Mouse (Mus musculus): ENCODE data around the gene Uaca. TPM values are rescaled to one million over a fixed set of nuclear protein-coding genes. Genes with fewer than 3 reads are reported as not detected.

Uaca gene
- polyA plus RNA-seq, 1 experiment from 2014 or later, result 27.4 TPM

DNA sequence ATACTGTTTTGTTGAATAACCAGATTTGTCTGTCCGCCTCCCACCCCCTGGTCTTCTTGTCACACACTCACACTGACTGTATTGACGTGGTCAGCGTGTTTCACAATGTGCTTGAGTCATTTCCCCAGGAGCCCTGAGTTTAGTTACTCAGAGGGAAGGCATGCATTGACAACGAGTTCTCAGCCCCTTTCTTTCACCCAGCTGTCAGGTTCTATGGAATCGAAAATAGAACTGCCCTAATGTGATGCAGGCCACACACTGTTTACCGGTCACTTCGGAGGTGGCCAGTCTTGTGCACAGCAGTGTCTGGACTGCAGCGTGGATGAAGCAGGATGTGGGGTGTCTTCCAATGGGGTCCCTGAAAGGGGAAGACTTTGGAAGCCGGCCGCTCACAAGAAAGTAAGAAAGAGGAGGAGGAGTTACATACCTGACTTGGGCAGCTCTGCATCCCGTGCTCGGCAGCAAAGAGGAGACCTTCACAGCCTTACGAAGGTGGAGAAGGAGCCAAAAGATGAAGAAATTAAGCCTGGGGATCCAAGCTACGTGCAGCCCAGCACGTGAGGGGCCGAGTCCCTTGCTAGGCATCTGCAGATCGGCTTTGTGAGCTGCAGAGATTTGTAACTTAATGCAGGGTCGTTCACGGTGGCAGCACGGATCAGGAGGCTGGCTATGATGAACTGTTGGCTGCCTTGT lies 43.3 kb downstream of the Uaca start:
- H3K27ac ChIP-seq, result peak overlapping the region; percentile 68
- no peaks in the 10 kb centered on the region for H3K27me3 ChIP-seq
- H3K9me3 ChIP-seq, result no peaks in the 10 kb centered on the region
- no peaks in the 10 kb centered on the region for H3K36me3 ChIP-seq
- peaks cover 42% of the 10 kb centered on the region for H3K4me1 ChIP-seq
- peak overlapping the region; percentile 32 for H3K4me3 ChIP-seq
- peak overlapping the region; percentile 62 for H3K4me2 ChIP-seq
- 8% methylated on average over 20 of the region's 20 CpGs for WGBS
- peak overlapping the region; percentile 68 for H3K9ac ChIP-seq
- no peak for ATAC-seq (ENCODE audit: insufficient number of reproducible peaks, insufficient read depth, low FRiP score, low TSS enrichment, low read depth)

DNA sequence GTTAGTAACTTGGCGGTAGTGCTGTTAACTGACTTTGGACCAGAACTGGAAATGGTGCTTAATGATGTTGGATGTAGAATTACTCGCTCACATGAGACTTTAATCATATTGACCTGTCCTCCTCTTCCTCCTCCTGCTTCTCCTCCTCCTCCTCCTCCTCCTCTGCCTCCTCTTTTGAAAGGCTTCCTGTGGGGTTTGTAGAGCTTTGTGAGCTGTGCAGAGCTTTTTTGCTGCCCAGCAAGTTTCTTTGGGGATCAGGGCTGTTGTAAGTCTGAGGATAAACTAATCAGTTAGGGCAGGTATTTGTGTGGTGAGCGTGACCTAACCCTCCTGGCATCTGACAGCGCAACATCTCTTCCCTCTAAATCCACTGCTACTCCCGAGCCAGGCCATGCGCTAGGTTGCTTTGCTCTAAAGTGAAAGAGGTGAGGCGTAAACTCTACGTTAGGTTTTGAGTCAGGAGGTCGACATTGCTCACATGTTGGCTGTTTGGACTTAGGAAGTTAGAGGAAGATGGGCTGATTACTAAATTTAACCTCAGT lies 44.1 kb downstream of the Uaca start:
- Histone ChIP-seq H3K4me1 (peaks cover 43% of the 10 kb centered on the region), H3K9ac (no peak overlapping the region), H3K4me2 (peak overlapping the region; percentile 62), H3K4me3 (peak overlapping the region; percentile 32; the same call in 1 of the 2 replicates), H3K27me3 (no peaks in the 10 kb centered on the region), H3K9me3 (no peaks in the 10 kb centered on the region), H3K27ac (peak overlapping the region; percentile 68), H3K36me3 (no peaks in the 10 kb centered on the region)
- WGBS, result 48% methylated on average over 9 of the region's 9 CpGs
- no peak for ATAC-seq (ENCODE audit: insufficient number of reproducible peaks, insufficient read depth, low FRiP score, low TSS enrichment, low read depth)

DNA sequence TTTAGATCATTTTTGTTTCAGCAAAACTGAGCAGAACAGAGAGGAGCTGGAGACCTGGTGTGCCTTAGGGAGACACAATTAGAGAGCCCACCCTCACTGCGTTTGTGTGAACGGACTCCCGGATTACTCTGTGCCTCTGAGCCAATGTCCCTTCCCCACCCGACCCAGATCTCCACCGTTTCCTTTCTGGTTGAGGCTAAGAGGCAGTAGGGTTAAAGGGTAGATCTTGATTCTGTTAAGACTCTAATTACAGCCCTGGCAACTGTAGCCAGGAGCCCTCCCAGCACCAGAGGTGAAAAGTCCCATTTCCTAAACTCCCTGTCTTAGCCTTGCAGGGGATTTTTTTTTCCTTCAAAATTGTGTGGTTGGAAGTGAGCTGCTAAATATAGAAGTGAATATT lies 47.1 kb downstream of the Uaca start:
- no peaks in the 10 kb centered on the region for H3K36me3 ChIP-seq
- WGBS, result 9% methylated on average over 5 of the region's 5 CpGs
- H3K9me3 ChIP-seq, result no peaks in the 10 kb centered on the region
- peaks cover 49% of the 10 kb centered on the region for H3K4me1 ChIP-seq
- H3K4me2 ChIP-seq, result no peak overlapping the region
- H3K27ac ChIP-seq, result no peak overlapping the region
- no peaks in the 10 kb centered on the region for H3K27me3 ChIP-seq
- no peak overlapping the region for H3K4me3 ChIP-seq
- H3K9ac ChIP-seq, result no peak overlapping the region
- no peak for ATAC-seq (ENCODE audit: insufficient number of reproducible peaks, insufficient read depth, low FRiP score, low TSS enrichment, low read depth)

DNA sequence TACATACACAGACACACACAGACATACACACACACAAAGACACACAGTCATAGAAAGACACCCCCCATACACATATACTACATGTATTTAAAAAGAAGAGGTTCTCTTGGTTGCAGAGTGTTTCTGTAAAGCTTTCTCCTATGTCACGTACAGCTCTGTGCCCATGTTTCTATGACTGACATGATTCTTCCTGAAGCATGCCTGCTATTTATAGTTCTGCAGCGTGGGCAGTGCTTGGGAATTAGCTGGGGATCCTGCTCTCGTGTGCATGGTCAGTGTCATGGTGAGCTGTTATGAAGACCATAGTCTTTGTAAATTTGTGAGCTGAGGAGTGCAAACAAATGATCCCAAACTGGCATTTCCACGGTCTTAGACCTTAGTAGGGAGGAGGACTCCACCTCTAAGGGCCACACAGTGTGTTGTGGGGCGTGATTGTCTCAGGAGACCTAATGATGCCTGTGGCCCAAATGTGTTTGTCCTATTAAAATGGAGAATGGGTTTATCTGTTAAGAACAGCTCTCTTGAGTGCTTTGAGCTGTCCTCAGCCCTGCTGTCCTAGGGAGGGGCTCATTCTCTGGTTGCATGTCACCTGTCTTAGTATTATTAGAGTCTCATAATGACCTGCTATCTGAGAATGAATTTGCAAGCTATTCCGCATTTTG lies 49.2 kb downstream of the Uaca start:
- H3K4me3 ChIP-seq, result no peak overlapping the region
- peaks cover 31% of the 10 kb centered on the region for H3K4me1 ChIP-seq
- ATAC-seq (ENCODE audit: insufficient number of reproducible peaks, insufficient read depth, low FRiP score, low TSS enrichment, low read depth), result no peak
- no peak overlapping the region for H3K9ac ChIP-seq
- H3K4me2 ChIP-seq, result no peak overlapping the region
- WGBS, result 75% methylated on average over 6 of the region's 6 CpGs
- no peaks in the 10 kb centered on the region for H3K27me3 ChIP-seq
- H3K36me3 ChIP-seq, result peaks cover 5% of the 10 kb centered on the region; the same call in 1 of the 2 replicates
- no peaks in the 10 kb centered on the region for H3K9me3 ChIP-seq
- no peak overlapping the region for H3K27ac ChIP-seq

DNA sequence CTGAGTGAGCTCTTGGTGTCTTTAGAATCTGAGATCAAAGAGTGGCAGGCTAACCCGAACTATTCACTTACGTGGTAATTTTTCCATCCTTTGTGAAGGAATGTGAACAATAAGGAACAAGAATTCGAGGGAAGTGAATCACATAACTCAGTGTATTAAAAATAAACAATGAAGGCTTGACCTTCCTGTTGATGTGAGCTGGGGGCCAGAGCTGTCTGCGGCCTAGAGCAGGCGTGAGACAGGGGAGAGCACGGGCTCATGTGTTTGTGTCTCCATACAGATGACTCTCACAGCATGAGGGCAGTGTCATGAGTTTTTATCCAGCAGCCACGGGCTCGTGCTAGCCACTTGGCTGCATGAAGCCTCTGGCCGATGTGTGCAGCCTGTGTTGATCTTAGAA lies 54.4 kb downstream of the Uaca start:
- no peaks in the 10 kb centered on the region for H3K9me3 ChIP-seq
- WGBS, result 45% methylated on average over 9 of the region's 9 CpGs

DNA sequence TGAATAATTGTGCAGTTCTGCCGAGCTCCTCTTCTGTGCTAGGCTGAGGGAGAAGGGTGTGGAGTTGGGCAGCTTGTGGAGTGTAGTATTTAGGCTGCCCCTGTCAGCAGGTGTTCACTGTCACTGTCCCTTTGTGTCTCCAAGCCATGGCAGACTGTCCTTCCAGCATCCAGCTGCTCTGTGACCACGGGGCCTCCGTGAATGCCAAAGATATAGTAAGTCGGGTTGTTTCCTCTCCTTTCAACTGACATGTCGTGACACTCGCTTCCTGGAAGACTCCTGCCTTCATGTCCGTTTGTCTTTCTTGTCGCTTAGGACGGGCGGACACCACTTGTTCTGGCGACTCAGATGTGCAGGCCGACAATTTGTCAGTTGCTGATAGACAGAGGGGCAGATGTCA lies 55.6 kb downstream of the Uaca start:
- Histone ChIP-seq H3K36me3 (peaks cover 18% of the 10 kb centered on the region), H3K27me3 (no peaks in the 10 kb centered on the region), H3K9me3 (no peaks in the 10 kb centered on the region), H3K4me1 (0 out of 2 replicates have a peak, but pooled peaks cover 4% of the 10 kb centered on the region), H3K27ac (no peak overlapping the region), H3K4me3 (no peak overlapping the region), H3K9ac (no peak overlapping the region), H3K4me2 (no peak overlapping the region)
- ATAC-seq (ENCODE audit: insufficient number of reproducible peaks, insufficient read depth, low FRiP score, low TSS enrichment, low read depth), result no peak
- 86% methylated on average over 12 of the region's 12 CpGs for WGBS

More for the DNA sequence above, 54.4 kb downstream of the Uaca start:
- H3K27ac ChIP-seq, result peak overlapping the region; percentile 13; the same call in 1 of the 2 replicates
- H3K9ac ChIP-seq, result no peak overlapping the region
- H3K4me1 ChIP-seq, result peaks cover 12% of the 10 kb centered on the region
- peaks cover 14% of the 10 kb centered on the region for H3K36me3 ChIP-seq
- no peak for ATAC-seq (ENCODE audit: insufficient number of reproducible peaks, insufficient read depth, low FRiP score, low TSS enrichment, low read depth)
- H3K4me3 ChIP-seq, result no peak overlapping the region
- H3K27me3 ChIP-seq, result no peaks in the 10 kb centered on the region
- no peak overlapping the region for H3K4me2 ChIP-seq

DNA sequence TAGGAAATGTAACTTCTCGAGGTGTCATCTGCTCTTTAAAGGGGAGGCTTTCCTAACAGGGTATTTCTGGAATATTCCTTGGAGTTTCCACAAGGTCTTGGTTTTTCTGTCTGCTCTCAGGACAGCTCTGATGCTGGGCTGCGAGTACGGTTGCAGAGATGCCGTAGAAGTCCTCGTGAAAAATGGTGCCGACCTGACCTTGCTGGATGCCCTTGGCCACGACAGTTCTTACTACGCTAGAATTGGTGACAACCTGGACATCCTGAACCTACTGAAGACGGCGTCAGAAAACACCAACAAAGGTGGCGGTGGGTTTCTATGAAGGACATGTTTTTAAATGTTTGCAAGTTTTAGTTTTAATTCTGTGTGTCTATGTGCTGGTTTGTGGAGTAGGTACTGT lies 59.9 kb downstream of the Uaca start:
- Histone ChIP-seq H3K4me1 (peaks cover 11% of the 10 kb centered on the region), H3K4me2 (no peak overlapping the region), H3K9me3 (no peaks in the 10 kb centered on the region), H3K27me3 (no peaks in the 10 kb centered on the region), H3K4me3 (no peak overlapping the region), H3K9ac (no peak overlapping the region), H3K27ac (no peak overlapping the region), H3K36me3 (peaks cover 12% of the 10 kb centered on the region)
- WGBS, result 91% methylated on average over 11 of the region's 11 CpGs
- ATAC-seq (ENCODE audit: insufficient number of reproducible peaks, insufficient read depth, low FRiP score, low TSS enrichment, low read depth), result no peak

DNA sequence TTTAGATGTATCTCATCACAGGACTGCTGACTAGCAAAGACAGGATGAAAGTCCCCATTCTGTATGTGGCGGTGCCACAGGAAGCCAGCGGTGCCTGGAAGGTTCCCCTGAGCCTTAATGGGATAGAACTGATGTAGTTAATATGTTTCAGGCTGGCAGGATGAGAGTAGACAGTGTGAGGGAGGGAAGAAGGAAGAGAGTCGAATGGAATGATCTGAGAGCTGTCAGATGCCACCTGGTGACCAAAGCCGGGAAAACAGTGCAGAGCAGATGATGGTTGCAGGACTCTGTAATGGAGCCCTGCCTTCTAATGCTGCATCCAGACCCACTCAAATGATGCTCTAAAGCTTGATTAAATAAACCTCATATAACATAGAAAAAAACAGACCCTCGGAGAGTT lies 63.5 kb downstream of the Uaca start:
- H3K9me3 ChIP-seq, result no peaks in the 10 kb centered on the region
- H3K9ac ChIP-seq, result no peak overlapping the region
- no peak overlapping the region for H3K27ac ChIP-seq
- H3K4me2 ChIP-seq, result peak overlapping the region; percentile 51
- peaks cover 11% of the 10 kb centered on the region for H3K4me1 ChIP-seq
- ATAC-seq (ENCODE audit: insufficient number of reproducible peaks, insufficient read depth, low FRiP score, low TSS enrichment, low read depth), result peak; percentile 37; the same call in 1 of the 2 replicates
- H3K27me3 ChIP-seq, result no peaks in the 10 kb centered on the region
- H3K36me3 ChIP-seq, result peaks cover 27% of the 10 kb centered on the region
- WGBS, result 16% methylated on average over 5 of the region's 5 CpGs
- no peak overlapping the region for H3K4me3 ChIP-seq

DNA sequence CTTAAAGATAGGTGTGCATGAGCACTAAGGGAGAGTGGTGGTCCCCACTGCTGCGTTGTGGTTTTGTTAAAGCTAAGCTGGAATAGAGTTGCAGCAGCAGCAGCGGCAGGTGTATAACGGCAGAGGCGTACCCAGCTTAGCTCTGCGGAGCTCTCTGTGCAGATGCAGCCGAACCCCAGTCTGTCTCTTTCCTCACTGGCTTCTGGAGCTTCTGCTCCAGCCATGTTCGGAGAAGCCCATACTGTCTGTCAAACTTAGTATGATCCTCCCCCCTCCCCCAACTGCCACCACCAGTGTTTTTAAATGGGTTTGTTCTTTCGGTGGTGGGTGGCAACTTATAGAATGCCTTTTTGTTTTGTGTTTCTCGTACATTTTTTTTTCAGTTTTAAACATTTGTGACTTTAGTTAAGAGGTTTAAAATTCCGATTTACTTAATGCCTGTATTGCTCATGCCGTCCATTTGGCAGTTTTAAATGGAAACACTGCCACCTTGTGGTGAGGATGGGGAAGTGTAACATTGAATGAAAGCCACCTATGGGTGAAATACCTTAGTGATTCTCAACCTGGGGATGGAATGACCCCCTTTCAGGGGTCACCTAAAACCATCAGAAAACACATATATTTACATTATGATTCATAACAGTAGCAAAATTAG lies 64.1 kb downstream of the Uaca start:
- H3K9me3 ChIP-seq, result no peaks in the 10 kb centered on the region
- no peak for ATAC-seq (ENCODE audit: insufficient number of reproducible peaks, insufficient read depth, low FRiP score, low TSS enrichment, low read depth)
- peak overlapping the region; percentile 51 for H3K4me2 ChIP-seq
- H3K4me1 ChIP-seq, result peaks cover 11% of the 10 kb centered on the region
- 0 out of 2 replicates have a peak overlapping the region, but pooled peaks have one; percentile 16 for H3K4me3 ChIP-seq
- no peak overlapping the region for H3K9ac ChIP-seq
- H3K36me3 ChIP-seq, result peaks cover 33% of the 10 kb centered on the region
- no peak overlapping the region for H3K27ac ChIP-seq
- 36% methylated on average over 11 of the region's 11 CpGs for WGBS
- no peaks in the 10 kb centered on the region for H3K27me3 ChIP-seq

DNA sequence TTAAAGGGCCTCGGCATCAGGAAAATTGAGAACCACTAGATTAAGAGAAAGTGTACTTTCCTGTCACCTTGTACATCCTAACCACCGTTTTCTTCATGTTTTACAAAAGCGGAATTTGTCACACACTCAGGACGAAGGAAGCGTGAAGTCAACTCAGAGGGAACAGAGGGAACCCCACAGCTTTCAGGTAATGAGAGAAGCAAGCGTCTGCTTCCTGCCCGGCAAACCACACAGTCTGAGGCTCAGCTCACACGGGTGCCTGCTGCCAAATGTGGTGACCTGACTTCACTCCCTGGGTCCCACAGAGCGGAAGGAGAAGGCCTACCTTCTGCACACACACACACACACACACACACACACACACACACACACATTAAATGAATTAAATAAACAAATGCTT lies 64.7 kb downstream of the Uaca start:
- no peaks in the 10 kb centered on the region for H3K27me3 ChIP-seq
- WGBS, result 67% methylated on average over 9 of the region's 9 CpGs
- H3K4me3 ChIP-seq, result no peak overlapping the region
- H3K4me2 ChIP-seq, result no peak overlapping the region
- H3K4me1 ChIP-seq, result peaks cover 11% of the 10 kb centered on the region
- H3K27ac ChIP-seq, result no peak overlapping the region
- no peaks in the 10 kb centered on the region for H3K9me3 ChIP-seq
- ATAC-seq (ENCODE audit: insufficient number of reproducible peaks, insufficient read depth, low FRiP score, low TSS enrichment, low read depth), result no peak
- peaks cover 33% of the 10 kb centered on the region for H3K36me3 ChIP-seq
- H3K9ac ChIP-seq, result no peak overlapping the region

DNA sequence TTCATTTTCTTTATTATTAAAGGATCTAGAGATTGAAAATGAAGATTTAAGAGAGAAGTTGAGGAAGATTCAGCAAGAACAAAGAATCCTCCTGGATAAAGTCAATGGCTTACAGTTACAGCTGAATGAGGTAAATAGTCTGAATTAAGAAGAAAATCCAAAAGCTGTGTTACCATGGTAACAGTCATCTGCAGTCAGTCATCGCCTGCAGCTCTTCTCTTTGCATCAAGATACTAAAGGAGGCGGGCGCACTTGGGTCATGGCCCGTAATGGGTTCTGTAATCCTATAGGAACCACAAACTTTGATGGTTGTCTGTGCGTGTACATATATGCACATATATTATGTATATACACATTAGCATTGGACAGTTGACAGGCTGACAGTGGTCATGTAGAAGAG lies 66.7 kb downstream of the Uaca start:
- peaks cover 35% of the 10 kb centered on the region for H3K36me3 ChIP-seq
- WGBS, result 83% methylated on average over 5 of the region's 5 CpGs
- no peaks in the 10 kb centered on the region for H3K9me3 ChIP-seq
- ATAC-seq (ENCODE audit: insufficient number of reproducible peaks, insufficient read depth, low FRiP score, low TSS enrichment, low read depth), result no peak
- no peak overlapping the region for H3K4me3 ChIP-seq
- no peak overlapping the region for H3K4me2 ChIP-seq
- no peak overlapping the region for H3K27ac ChIP-seq
- H3K4me1 ChIP-seq, result peaks cover 11% of the 10 kb centered on the region
- H3K27me3 ChIP-seq, result no peaks in the 10 kb centered on the region
- no peak overlapping the region for H3K9ac ChIP-seq
